Mouse (Mus musculus) forebrain, embryonic 15.5 days (tissue): ENCODE measurements around the gene 4921536K21Rik. TPM values are rescaled to one million over a fixed set of nuclear protein-coding genes. Genes with fewer than 3 reads are reported as not detected.

ENCODE experiments used
- ATAC-seq: fragments of 200-750 bp; cut with Nextera tagmentation; replicated peaks from 2 replicates; pipeline ENCODE4 v1.8.0; 2017; ENCODE audit warnings: mild to moderate bottlenecking, moderate TSS enrichment, moderate library complexity
- H3K27ac ChIP-seq: fragments of 300-500 bp; sonication (generic); replicated peaks from 2 replicates; pipeline ENCODE4 v1.5.1; 2015; ENCODE audit warnings: mild to moderate bottlenecking, inconsistent platforms
- H3K27me3 ChIP-seq: fragments of 300-500 bp; sonication (generic); 2 replicates; pipeline ENCODE4 v1.6.1; 2015; ENCODE audit warnings: inconsistent platforms
- H3K36me3 ChIP-seq: fragments of 300-500 bp; sonication (generic); 2 replicates; pipeline ENCODE4 v1.6.1; 2015; ENCODE audit warnings: mild to moderate bottlenecking, inconsistent platforms
- H3K4me1 ChIP-seq: fragments of 300-500 bp; sonication (generic); 2 replicates; pipeline ENCODE4 v1.6.1; 2015; ENCODE audit warnings: inconsistent platforms
- H3K4me2 ChIP-seq: fragments of 300-500 bp; sonication (generic); replicated peaks from 2 replicates; pipeline ENCODE4 v1.6.1; 2015; ENCODE audit warnings: mild to moderate bottlenecking, inconsistent platforms
- H3K4me3 ChIP-seq: fragments of 300-500 bp; sonication (generic); 2 replicates; pipeline ENCODE4 v1.5.1; 2015; ENCODE audit warnings: mild to moderate bottlenecking, inconsistent platforms
- H3K9ac ChIP-seq: fragments of 300-500 bp; sonication (generic); replicated peaks from 2 replicates; pipeline ENCODE4 v1.6.1; 2015; ENCODE audit warnings: mild to moderate bottlenecking, inconsistent platforms
- H3K9me3 ChIP-seq: fragments of 300-500 bp; sonication (generic); 2 replicates; pipeline ENCODE4 v1.6.1; 2016; ENCODE audit warnings: inconsistent platforms
- WGBS: fragments of 180-500 bp; shearing (Covaris S2); methylation state at CpG from one replicate; pipeline ENCODE4 v1.1.7; 2015; ENCODE audit warnings: mixed read lengths; 5-methylcytosine and 5-hydroxymethylcytosine counted together
- polyA plus RNA-seq: library from polyadenylated mRNA; unstranded; fragments of >200 nt; fragmentation: Nextera tagmentation; extraction: Ambion mirVana; gene quantifications from 2 replicates; pipeline ENCODE4 v1.2.1, GENCODE M21; 2015

Gene 4921536K21Rik
- polyA plus RNA-seq, 1 experiment from 2014 or later, result 0.57 TPM

- Histone ChIP-seq H3K9ac (no peak overlapping the region), H3K36me3 (no peaks in the 10 kb centered on the region), H3K4me2 (no peak overlapping the region), H3K4me3 (no peak overlapping the region), H3K27ac (no peak overlapping the region), H3K4me1 (peaks cover 14% of the 10 kb centered on the region), H3K27me3 (no peaks in the 10 kb centered on the region), H3K9me3 (no peaks in the 10 kb centered on the region)
- ATAC-seq, result no peak
- 77% methylated on average over 2 of the region's 2 CpGs for WGBS
These were observed 44.6 kb downstream of the 4921536K21Rik start for GRCm38 (mm10) chr11:3850315-3850614.

GRCm38 (mm10) chr11:3849469-3850314 lies 45.2 kb downstream of the 4921536K21Rik start:
- no peak for ATAC-seq
- no peaks in the 10 kb centered on the region for H3K27me3 ChIP-seq
- no peak overlapping the region for H3K9ac ChIP-seq
- no peak overlapping the region for H3K27ac ChIP-seq
- H3K36me3 ChIP-seq, result no peaks in the 10 kb centered on the region
- WGBS, result 78% methylated on average over 15 of the region's 15 CpGs
- H3K4me2 ChIP-seq, result no peak overlapping the region
- no peaks in the 10 kb centered on the region for H3K9me3 ChIP-seq
- H3K4me3 ChIP-seq, result no peak overlapping the region
- peaks cover 14% of the 10 kb centered on the region for H3K4me1 ChIP-seq

GRCm38 (mm10) chr11:3846351-3846750 lies 48.5 kb downstream of the 4921536K21Rik start:
- Histone ChIP-seq H3K4me3 (no peak overlapping the region), H3K4me1 (no peaks in the 10 kb centered on the region), H3K36me3 (no peaks in the 10 kb centered on the region), H3K9ac (no peak overlapping the region), H3K27ac (no peak overlapping the region), H3K27me3 (no peaks in the 10 kb centered on the region), H3K9me3 (no peaks in the 10 kb centered on the region), H3K4me2 (no peak overlapping the region)
- WGBS, result 66% methylated on average over 2 of the region's 2 CpGs
- no peak for ATAC-seq

- Histone ChIP-seq H3K4me1 (no peaks in the 10 kb centered on the region), H3K9me3 (no peaks in the 10 kb centered on the region), H3K9ac (no peak overlapping the region), H3K4me3 (no peak overlapping the region), H3K36me3 (no peaks in the 10 kb centered on the region), H3K27ac (no peak overlapping the region), H3K4me2 (no peak overlapping the region), H3K27me3 (no peaks in the 10 kb centered on the region)
- ATAC-seq, result no peak
- 76% methylated on average over 17 of the region's 17 CpGs for WGBS
These were observed 50.8 kb downstream of the 4921536K21Rik start for GRCm38 (mm10) chr11:3843943-3844734.

Other genes starting within 250 kb of the 4921536K21Rik start
- 43.4 and 44.9 TPM in 2 replicates for gene Morc2a, start 245.9 kb downstream of the 4921536K21Rik start, polyA plus RNA-seq
- 11.9 and 14.6 TPM in 2 replicates for gene Osbp2, start 31.2 kb downstream of the 4921536K21Rik start, polyA plus RNA-seq
- 35.4 and 38.3 TPM in 2 replicates for gene Dusp18, start 142 bp upstream of the 4921536K21Rik start, polyA plus RNA-seq
- 13.2 and 13.7 TPM in 2 replicates for gene Slc35e4, start 19.6 kb upstream of the 4921536K21Rik start, polyA plus RNA-seq
- gene Tcn2, start 37.1 kb upstream of the 4921536K21Rik start, polyA plus RNA-seq, result 14.1 and 15.3 TPM in 2 replicates
- gene Pes1, start 68.9 kb upstream of the 4921536K21Rik start, polyA plus RNA-seq, result 70.5 and 71.6 TPM in 2 replicates
- gene 4930556J24Rik, start 81.7 kb upstream of the 4921536K21Rik start, polyA plus RNA-seq, result not detected in 2 replicates
- gene Gal3st1, start 88.5 kb upstream of the 4921536K21Rik start, polyA plus RNA-seq, result 1.5 and 2.0 TPM in 2 replicates
- gene Sec14l4, start 136.4 kb upstream of the 4921536K21Rik start, polyA plus RNA-seq, result not detected in 2 replicates
- 0.75 and 0.91 TPM in 2 replicates for gene Sec14l3, start 169.7 kb upstream of the 4921536K21Rik start, polyA plus RNA-seq
- 7.3 and 7.7 TPM in 2 replicates for gene Mtfp1, start 200.3 kb upstream of the 4921536K21Rik start, polyA plus RNA-seq
- 1.5 and 2.4 TPM in 2 replicates for gene Sec14l2, start 228.3 kb upstream of the 4921536K21Rik start, polyA plus RNA-seq
- gene Rnf215, start 240.1 kb upstream of the 4921536K21Rik start, polyA plus RNA-seq, result 47.2 and 49.7 TPM in 2 replicates